Mouse (Mus musculus): ENCODE measurements around the gene Tmem95.
"Not testable (repeated sequence)": the region's sequence is repeated elsewhere in the genome, so short reads cannot be mapped to it uniquely, and the experiment has no call there.

Tmem95 gene

DNA sequence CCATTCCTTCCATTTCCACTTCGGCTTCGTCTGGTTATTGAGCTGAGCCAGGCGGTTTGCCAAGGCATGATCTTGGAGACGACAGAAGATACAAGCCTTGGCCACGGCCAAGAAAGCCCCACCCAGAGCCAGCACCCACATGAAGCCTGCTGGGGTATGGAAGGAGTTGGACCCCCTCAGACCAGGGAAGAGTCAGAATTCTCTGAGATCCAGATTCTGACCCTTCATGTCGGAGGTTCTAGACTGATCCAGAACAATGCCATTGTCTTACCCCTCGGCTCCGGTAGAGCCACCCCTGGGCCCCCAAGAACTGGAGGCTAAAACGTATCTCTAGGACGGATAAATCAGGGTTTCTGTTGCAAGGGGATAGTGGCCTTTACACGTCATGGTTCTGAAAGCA lies at the start of gene Tmem95:
Gene Tmem95, minus strand, starts transcription at position 141 of the 400 bp plus-strand sequence.
- no peak for DNase-seq (ENCODE audit: low read depth)

DNA sequence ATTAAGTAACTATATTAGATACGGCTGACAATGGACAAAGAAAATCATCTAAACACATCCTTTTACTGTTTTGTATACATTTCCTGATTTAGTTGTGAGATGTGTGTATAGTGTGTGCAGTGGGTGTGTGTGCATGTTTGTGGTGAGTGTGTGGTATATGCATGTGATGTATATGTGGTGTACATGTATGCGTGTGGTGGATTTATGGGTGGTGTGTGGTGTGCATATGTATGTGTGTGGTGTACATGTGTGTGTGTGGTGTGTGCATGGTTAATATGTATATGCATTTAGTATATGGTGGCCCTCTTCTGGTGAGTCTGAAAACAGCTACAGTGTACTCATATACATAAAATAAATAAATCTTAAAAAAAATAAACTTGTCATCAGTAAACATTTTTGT lies 49.7 kb upstream of the Tmem95 start:
- no peak for DNase-seq (ENCODE audit: low read depth)

DNA sequence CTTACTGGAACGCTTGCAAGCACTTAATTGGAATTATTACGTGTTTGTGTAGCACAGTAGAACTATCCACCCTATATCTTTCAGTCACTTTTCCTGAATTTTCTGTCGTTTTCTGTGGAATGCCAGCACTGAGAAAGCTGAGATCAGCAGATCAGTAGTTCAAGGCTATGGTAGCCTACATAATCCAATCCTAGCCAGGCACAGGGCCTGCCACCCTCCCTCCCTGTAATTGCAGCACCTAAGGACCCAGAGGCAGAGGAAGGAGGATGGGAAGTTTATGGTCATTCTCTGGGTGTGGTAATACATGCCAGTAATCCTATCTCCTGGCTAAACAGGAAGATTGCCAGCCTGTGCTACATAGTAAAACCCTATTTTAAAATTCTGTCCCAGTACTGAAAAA lies 45.0 kb upstream of the Tmem95 start:
- DNase-seq (ENCODE audit: low read depth): no peak

DNA sequence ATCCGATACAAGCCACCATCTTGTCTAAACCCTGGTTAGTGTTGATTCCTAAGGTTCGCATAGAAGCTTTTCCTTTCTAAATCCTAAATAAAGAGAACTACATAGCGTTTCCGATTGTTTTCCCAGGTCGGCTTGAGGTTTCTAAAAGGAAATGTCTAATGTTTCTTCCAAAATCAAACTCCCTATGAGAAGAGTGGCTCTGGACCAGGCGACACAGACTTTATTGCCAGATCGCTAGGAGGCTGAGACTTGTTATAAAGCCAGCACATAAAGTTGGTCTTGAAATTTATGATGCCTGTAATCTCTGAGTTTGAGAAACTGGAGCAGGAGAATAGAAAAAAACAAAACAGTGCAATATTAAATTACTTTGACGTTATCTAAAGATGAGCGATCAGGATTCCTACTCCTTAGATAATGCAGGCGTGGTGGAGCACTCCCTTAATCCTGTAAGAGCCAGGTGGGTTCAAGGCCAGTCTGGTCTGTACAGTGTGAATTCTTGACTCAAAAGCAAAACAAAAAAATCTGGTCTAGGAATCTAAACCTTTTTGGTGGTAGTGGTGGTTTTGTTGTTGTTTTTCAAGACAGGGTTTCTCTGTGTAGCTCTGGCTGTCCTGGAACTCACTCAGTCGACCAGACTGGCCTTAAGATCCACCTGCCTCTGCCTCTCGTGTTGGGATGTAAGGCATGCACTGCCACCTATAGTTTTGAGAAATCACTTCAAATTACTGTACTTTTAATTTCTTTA lies 44.4 kb upstream of the Tmem95 start:
- DNase-seq (ENCODE audit: low read depth): no peak

DNA sequence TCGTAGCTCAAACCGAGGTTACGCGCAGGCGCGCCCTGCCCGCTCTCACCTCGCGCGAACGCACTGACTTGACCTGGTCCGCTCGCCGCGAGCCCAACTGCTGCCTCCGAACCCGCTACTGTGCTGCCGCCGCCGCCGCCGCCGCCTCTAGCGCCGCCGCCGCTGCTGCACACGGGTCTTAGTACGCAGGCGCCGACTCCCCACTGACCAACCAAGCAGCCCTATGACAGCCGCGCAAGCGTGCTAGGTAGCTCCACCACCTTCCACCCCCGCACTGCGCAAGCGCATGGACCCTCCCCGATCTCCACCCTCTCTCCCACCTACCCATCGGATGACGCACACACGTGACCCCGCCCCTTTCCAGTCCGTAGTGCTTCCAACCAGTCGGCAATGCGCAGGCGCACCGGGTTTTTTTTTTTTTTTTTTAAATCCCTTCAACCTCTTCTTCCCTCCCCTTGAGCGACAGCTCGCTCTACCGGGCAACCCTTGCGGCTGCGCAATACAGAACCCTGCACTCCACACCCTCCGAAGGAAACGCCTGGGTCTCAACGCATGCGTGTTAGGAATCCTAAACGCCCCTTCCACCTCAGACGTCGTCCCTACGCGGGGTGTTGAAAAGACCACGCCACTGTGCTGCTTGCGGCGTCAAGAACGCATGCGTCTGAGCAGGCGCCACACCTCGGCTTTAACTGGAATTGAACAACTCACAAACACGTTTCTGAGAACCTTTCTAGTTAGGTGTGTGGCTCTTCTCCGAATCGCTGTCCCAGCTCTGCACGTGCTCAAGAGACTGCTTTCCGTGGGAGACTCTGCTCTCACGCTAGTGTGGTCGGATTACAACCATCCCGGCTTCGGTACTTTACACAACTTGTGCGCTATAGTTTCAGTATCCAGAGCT lies 43.5 kb upstream of the Tmem95 start, which contains the start of gene Eif5a:
Gene Eif5a, minus strand, starts transcription at position 845 of the 898 bp plus-strand sequence.
- DNase-seq (ENCODE audit: low read depth): peak; percentile 100

DNA sequence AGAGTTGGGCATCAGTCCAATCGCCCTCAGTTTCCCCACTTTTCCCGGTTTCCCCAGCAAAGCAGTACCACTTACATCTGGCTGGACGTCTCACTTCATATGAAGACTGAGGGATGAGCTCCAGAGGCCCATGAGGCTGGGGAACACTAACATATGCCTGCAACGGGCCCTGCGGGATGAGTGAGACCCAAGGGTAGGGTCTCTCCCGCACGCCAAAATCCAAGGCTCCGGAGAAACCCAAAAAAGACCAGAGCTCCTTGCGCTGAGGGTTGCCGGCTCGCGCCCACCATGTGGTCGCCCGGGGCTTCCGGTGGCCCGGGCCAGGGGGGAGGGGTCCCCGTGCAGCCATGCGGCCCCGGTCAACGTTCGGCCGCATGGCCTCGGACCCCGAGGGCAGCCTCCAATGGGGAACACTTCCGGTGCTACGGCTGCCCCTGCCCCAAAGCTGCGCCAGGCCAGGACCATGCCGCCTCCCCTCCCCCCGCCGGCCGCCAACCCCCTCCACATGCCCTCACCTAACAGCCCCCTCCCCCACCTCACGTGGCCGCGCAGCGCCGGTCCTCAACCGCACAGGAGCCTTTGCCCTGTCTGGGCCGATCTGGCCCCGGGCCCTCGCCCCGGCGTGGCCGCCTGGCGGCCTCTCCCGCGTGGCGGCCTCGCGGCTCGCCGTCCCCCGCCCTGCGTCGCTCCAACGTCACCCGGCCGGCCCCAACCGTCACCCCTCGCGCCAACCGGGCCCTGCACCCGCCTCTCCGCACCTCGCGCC lies 42.6 kb upstream of the Tmem95 start:
- no peak for DNase-seq (ENCODE audit: low read depth)

DNA sequence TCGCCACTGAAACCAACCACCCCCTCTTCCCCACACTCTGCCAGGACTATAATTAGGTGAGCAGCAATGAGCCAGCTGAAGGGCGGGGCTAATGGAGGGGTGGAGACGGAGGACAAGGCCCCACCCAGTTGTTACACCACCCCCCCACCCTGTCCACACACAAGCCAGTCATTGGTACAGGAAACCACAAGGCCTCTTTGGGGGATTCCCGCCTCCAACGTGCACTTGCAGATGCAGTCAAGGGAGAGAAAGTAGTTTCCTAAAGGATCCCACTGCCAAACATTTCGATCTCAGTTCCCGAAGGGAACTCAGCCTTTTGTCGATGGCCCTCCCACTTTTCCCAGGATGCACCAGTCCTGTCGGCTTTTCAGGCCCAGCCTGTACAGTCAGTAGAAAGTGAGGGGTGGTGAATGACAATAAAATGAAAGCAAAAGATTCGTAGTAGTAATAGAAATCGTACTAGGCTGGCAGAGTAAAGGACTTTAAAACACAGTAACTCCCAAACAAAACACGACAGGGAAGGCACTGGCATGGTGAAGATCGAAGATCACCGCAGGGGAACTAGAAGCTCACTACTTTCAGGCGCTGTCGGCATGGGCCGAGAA lies 41.9 kb upstream of the Tmem95 start:
- DNase-seq (ENCODE audit: low read depth): peak; percentile 89

DNA sequence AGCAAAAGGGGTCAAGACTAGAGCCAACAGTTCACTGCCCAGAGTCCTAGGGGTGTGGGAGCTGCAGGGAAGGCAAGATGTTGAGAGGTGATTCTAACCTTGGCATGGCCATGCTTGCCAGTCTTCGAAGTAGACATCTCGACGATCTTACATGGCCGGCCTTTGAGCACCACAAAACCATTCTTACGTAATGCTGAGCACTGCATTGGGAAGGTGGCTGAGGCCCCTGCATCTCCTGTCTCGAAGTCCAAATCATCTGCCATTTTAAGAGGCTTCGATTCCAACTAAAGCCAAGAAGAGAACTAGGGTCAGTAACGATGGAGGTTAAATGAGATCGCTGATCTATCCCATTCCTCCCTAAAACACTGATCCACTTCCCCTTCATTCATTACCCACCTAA lies 41.2 kb upstream of the Tmem95 start:
- DNase-seq (ENCODE audit: low read depth): no peak

DNA sequence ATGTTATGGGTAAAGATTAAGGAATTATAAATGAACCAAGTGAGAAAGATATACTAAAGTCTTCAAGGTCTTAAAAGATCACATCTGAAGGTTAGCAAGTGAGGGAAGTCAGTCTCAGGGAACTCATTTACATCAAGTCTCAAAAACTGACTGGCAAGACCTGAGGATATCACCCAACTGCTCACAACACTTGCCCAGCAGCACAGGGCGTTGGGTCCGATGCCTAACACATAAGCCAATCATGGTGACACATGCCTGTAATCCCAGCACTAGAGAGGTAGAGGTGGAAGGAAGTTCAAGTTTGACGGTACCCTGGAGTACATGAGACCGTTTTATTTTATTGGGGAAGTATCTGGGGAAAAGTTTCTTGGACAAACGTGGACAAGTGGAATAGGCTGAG lies 40.3 kb upstream of the Tmem95 start:
- no peak for DNase-seq (ENCODE audit: low read depth)

DNA sequence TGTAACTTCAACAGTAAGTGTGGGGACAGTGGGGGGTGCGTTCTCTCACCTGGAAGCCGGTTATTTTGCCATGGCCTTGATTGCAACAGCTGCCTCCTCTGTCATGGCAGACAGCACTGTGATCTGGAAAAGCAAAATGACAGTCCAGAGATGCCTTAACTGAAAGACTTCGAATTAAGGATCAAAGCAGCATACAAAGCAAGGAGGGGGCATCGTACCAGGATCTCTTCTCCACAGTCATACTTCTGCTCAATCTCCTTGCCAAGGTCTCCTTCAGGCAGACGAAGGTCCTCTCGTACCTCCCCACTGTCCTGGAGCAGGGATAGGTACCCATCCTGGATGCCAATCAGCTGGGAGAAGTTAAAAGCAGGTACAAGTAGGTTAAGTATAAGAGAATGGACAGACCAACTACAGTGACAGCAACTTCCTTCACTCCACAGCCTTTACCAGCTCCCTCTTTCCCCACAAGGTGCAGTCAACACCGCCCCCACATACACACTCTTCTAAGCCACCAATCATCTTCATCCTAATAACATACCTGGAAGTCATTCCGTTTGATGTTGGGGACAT lies 39.6 kb upstream of the Tmem95 start:
- DNase-seq (ENCODE audit: low read depth): no peak

DNA sequence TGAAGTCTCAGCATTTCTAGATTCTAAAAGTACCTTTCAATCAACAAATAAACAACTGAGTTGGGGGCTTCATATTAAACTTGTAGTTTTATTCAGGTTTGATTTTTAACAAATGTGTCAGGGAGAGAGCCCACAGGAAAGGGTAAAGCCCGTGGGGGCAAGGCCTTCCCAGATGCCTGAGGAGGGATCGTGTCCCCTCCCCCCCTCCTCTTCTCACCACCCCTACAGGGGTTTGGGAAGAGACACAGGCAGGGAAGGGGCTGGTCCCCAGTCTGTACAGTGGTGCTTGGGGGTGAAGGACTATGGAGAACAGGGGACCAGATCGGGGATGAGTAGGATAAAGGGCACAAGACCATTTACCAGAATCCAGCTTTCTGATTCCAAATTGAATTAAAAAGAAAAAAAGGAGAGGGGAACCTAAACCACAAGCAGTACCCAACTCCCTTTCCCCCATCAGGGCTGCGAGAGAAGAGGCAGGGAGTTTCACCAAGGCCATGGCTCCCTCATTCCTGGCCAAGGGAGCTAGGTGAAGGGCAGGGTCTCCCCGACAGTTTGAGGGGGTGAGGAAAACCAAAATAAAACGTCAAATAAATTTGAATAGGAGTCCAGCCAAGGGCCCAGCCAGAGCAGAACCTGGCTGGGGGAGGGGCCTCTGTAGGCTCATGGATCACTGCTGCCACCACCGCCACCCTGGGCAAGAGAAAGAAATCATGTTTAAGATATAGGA lies 39.0 kb upstream of the Tmem95 start:
- not testable (repeated sequence) for DNase-seq (ENCODE audit: low read depth)

DNA sequence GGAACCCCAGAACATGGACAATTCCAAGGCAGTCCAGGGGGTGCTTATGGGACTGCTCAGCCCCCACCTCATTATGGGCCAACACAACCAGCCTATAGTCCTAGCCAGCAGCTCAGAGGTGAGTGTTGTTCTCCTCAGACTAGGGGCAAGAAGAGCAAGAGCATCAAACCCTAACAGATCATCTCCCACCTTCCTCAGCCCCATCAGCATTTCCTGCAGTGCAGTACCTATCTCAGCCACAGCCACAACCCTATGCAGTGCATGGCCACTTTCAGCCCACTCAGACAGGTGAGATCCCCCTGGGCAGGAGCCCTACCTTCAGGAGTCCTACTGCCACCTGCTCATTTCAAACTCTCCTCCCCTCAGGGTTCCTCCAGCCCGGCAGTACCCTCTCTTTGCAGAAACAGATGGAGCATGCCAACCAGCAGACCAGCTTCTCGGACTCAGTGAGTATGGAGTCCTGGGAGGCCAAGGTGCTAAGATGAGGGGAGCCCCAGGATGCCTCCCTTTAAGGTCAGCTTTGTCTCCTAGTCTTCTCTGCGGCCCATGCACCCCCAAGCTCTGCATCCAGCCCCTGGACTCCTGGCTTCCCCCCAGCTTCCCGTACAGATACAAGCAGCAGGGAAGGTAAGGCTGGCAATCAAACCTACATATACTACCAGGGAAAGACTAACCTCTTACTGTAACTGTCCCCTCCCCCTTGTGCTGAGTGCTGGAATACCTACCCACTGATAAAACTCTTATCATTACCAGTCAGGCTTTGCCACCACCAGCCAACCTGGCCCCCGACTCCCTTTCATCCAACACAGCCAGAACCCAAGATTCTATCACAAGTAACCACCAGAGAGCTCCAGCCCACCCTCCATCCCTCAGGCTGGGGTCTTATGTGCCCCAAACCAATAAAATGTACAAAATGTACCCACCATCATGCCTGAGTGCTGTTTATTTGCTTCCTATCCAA lies 38.1 kb upstream of the Tmem95 start:
- no peak for DNase-seq (ENCODE audit: low read depth)

DNA sequence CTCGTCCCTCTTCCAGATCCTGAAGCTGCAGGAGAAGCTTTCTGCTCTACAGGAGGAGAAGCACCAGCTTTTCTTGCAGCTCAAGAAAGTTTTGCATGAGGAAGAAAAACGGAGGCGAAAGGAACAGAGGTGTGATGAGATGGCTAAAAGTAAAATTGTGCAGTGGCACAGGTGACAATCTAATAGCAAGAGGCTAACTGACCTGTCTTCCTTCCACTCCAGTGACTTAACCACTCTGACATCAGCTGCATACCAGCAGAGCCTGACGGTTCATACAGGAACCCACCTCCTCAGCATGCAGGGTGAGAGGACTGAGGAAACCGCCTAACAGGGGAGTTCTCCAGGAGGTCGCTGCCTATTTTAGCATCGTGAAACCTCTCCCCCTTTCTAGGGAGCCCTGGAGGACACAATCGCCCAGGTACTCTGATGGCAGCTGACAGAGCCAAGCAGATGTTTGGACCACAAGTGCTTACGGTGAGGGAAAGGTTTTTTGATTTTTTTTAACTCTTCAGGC lies 37.2 kb upstream of the Tmem95 start:
- DNase-seq (ENCODE audit: low read depth): no peak

DNA sequence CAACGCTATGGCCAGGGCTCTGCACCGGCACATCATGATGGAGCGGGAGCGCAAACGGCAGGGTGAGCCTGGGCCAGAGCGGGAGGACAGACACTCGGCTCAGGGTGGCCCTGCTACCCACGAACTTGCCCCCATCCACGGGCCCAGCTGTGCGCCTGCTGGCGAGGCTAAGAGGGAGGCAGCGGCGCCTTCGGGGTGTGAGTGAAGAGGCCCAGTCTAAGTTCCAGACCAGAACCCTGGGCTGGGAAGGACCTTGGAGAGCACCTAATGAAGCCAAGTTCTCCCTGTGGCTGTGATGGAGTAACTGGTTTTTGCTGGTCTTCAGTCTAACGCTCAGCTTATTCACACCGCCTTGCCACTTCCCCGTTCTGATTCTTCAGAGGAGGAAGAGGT lies 36.5 kb upstream of the Tmem95 start:
- no peak for DNase-seq (ENCODE audit: low read depth)

DNA sequence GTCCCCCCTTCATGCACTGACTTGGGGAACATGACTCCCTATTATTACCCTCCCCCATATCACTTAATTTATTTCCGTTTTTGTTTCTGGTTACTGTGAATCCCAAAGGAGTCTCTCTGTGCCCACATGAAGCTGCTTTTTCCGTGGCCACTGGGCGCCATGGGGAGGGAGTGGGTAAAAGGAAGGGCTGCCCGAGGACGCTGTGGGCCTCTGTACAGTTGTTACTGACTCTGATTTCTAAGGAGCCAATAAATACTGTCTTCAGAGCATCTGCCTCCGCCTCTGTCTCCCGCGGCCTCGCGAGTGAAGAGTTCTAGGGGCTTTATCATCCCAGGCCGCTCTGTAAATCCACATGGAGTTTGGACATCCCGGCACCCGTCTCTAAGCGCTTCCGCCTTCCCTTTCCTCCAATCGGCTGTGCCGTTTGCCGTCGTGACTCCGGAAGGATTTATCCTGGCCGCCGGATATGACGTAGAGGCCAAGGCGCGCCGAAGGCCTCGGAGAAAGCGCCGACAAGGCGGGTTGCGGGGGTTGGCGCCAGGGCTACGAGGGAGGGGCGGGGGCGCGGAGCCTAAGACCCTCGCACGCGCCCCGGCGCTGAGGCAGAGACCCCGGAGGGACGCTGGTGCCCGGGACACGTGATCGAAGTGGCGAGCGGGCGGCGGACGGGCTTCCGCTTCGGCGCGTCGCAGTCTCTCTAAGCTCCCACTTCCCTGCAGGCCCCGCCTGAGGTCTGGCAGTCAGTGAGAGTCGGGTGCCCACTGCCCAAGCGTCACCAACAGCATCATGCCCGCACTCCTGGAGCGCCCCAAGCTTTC lies 35.9 kb upstream of the Tmem95 start, which contains the start of gene Gps2:
Gene Gps2, plus strand, starts transcription at position 335 of the 818 bp plus-strand sequence.
- DNase-seq (ENCODE audit: low read depth): peak; percentile 93

DNA sequence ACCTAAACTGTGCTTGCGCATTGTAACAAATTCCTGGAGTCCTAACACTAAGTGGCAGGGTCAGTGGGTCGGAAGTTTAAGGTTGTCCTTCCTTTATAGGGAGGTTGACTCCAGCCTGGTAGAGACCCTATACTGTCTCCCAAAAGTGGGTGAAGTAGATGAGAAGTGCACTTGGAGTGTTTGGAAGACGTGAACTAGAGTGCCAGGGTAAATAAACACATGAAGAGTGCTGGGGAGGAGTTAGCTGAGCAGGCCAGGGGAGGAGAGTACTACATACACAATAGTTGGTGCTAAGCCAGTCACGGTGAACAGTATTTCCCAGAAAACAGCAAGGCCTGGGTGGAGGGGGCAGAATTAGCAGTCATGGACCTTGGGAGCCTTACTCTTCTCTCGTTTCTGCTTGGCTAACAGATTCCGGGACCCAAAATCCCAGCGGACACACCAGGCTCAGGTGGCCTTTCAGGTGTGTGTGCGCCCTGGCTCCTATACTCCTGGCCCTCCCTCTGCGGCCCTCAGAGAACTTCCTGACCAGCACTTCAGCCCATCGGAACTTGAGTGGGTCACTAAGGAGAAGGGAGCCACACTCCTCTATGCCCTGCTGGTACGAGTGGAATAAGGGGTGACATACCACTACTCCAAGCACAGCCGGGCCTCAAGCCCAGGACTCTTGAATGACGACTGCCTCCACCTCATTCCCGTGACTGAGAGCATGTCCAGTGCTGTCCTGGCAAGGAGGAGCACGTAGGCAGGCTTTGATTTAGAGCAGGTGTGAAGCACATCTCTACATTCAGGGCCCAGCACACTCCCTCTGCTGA lies 35.1 kb upstream of the Tmem95 start:
- DNase-seq (ENCODE audit: low read depth): no peak

DNA sequence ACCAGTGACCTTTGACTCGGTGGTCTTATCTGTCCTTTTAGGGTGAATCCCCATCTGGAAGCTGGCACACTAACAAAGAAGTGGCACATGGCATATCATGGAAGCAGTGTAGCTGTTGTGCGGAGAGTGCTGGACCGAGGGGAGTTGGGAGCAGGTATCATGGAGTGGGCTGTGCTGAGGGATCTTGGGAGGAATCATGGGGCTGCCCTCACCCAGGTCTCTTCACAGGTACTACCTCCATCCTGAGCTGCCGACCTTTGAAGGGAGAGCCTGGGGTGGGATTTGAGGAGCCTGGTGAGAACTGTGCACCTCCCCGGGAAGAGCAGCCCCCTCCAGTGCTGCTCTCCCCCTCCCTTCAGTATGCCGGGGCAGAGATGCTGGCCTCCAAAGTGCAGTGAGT lies 33.9 kb upstream of the Tmem95 start:
- DNase-seq (ENCODE audit: low read depth): no peak

All from naive thymus-derived CD4-positive, alpha-beta T cell, adult 2 months (primary cell).